Mouse (Mus musculus): Measurements from ENCODE around the gene Ahnak. TPM values are rescaled to one million over a fixed set of nuclear protein-coding genes. Genes with fewer than 3 reads are reported as not detected.
A peak's percentile ranks its signal among the peaks of the same experiment; 100 is the strongest.
"Not testable (repeated sequence)": the region's sequence is repeated elsewhere in the genome, so short reads cannot be mapped to it uniquely, and the experiment has no call there.

Gene Ahnak
- polyA plus RNA-seq, 1 experiment from 2014 or later, result 1.6 TPM

DNA sequence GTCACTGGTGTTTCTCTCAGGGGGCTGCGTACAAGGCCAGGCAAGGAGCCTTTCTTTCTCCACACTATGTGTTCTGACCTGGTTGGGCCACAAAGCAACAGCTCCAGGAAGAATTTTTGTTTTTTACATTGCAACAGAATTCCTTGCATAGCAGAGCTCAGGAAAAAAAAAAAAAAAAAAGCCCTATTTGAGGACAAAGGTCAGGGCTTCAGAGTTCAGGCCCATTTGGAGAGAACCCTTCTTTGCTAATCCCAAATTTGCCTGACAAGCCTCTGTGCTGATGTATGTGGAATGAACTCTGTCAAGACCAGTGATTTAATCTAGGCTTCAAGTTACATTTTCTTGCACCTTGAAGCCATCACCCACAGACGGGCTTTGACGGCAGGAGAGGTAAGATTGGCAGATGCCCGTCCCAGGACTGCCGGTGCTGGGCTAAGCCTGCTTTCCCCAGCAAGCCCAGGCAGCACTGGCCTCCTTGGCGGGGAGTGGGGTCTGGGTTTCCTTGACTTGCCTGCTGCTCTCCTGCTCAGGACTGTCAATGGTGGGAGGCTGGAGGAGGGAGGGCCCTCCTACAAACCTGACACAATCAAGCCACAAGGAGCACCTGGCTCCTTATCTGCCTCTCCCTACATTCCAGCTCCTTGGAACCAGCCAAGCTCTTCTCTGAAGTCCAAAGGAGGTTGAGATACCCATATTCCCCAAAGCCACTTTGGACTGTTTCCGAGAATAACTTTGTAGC, 58.3 kb downstream of the Ahnak start:
- peaks cover 7% of the 10 kb centered on the region; the same call in 1 of the 2 replicates for H3K36me3 ChIP-seq
- H3K27me3 ChIP-seq, result no peaks in the 10 kb centered on the region
- H3K4me3 ChIP-seq (replicated peaks), result no peak overlapping the region
- peaks cover 7% of the 10 kb centered on the region for H3K9me3 ChIP-seq (replicated peaks)
- ATAC-seq (ENCODE audit: low read depth) (no peak), DNase-seq (no peak)
- 69% methylated on average over 7 of the region's 7 CpGs for WGBS (ENCODE audit: insufficient replicate concordance)
- H3K27ac ChIP-seq, result no peak overlapping the region; the same call in 1 of the 2 replicates
- H3K4me1 ChIP-seq (replicated peaks), result peaks cover 68% of the 10 kb centered on the region
- H3K9ac ChIP-seq, result no peak overlapping the region
- H3K4me2 ChIP-seq, result 0 out of 2 replicates have a peak overlapping the region, but pooled peaks have one; percentile 13

DNA sequence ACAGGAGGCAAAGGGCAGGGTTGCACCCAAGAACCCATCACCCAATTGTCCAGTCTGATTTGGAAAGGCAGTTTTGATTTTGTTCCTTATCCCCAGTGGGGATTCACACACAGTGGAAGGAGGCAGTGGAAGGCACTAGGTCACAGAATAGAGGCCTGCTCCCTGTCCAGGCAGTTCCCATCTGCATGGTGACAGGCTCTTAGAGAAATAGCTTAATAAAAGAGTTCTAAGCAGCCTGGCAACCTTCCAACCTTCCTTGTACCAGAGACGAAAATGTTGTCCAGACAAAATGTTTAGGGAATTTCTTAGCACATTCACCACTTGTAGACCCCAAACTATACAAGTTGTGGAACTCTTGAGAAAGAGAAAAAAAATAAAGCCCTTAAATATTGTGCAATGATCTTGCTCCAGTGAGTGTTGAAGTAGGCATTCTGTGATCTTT, 58.9 kb downstream of the Ahnak start:
- no peak overlapping the region for H3K9ac ChIP-seq
- no peak overlapping the region for H3K4me2 ChIP-seq
- H3K27me3 ChIP-seq, result no peaks in the 10 kb centered on the region
- peaks cover 7% of the 10 kb centered on the region; the same call in 1 of the 2 replicates for H3K36me3 ChIP-seq
- peaks cover 74% of the 10 kb centered on the region for H3K4me1 ChIP-seq (replicated peaks)
- H3K9me3 ChIP-seq (replicated peaks), result peaks cover 7% of the 10 kb centered on the region
- DNase-seq, result no peak
- H3K27ac ChIP-seq, result no peak overlapping the region
- H3K4me3 ChIP-seq (replicated peaks), result no peak overlapping the region
- ATAC-seq (ENCODE audit: low read depth), result no peak
- whole genome bisulfite sequencing (ENCODE audit: insufficient replicate concordance), result 54% methylated on average over 1 of the region's 1 CpGs

DNA sequence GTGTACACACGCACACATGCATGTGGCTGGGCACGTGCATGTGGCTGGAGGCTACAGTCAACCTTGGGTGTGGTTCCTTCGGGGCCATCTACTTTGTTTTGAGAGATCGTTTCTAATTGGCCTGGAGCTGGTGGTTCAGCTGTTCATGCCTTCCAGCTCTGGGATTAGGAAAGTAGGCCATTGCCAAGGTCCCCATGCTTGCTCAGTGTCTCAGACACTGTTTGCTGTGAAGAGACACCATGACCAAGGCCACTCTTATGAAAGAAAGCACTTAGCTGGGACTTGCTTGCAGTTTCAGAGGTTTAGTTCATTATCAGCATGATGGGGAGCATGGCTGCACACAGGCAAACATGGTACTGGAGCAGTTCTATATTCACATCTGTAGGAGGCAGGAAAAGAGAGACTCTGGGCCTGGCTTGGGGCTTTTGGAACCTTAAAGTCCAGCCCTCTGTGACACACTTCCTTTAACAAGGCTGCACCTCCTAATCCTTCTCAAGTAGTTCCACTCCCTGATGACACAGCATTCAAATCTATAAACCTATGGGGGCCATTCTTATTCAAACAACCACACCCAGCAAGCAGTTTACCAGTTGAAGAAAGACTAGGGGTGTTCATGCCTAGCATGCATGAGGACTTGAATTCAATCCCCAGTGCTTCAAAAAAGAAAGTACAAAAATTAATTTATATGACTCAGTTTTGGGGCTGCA, 60.0 kb downstream of the Ahnak start:
- no peak for DNase-seq
- H3K4me1 ChIP-seq (replicated peaks), result peaks cover 74% of the 10 kb centered on the region
- no peak overlapping the region for H3K4me2 ChIP-seq
- H3K9me3 ChIP-seq (replicated peaks), result peaks cover 7% of the 10 kb centered on the region
- no peak for ATAC-seq (ENCODE audit: low read depth)
- 76% methylated on average over 4 of the region's 4 CpGs for WGBS (ENCODE audit: insufficient replicate concordance)
- H3K27me3 ChIP-seq, result no peaks in the 10 kb centered on the region
- no peak overlapping the region for H3K4me3 ChIP-seq (replicated peaks)
- H3K36me3 ChIP-seq, result peaks cover 7% of the 10 kb centered on the region; the same call in 1 of the 2 replicates
- peak overlapping the region; percentile 41; the same call in 1 of the 2 replicates for H3K27ac ChIP-seq
- H3K9ac ChIP-seq, result no peak overlapping the region

DNA sequence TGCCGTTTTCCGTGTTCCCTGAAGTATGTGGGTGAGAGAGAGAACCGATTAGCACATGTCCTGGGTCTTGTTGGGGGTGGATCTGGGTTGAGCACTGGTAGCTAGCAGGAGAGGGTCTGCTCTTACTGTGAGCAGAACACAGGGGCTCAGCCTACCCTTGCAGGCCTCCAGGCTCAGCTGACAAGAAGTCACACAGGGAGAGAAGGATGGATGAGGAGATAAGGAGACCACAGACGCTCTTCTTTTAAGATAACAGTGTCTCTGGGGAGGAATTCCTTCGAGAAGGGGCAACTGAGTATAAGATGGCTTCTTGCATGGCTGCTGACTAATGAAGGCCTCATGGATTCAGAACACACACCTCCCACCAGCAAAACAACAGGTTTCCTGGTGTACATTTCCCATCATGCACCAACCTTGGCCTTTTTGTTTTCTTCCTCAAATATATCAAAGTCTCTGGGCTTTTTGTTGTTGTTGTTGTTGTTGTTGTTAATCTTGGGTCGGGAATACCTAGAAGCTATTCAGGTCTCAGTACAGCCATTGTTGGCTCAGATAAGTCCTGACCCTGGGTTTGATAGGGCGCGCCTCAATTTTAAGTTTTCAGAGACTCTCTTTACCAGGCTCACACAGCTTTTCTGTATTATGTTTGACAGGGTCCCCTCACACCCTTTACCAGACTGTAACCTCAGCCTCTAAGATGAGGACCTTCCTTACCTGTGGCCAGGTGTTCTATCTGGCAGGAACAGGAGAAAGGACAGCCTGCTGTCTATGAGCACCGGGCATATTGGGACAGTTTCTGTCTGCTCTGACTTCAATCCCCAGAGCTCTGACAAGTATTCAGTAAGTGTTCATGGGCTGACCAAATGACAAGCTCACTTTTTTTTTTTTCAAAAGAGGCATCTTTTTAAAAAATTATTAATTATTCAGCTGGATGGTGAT, 61.5 kb downstream of the Ahnak start:
- H3K4me2 ChIP-seq, result peak overlapping the region; percentile 45
- no peak overlapping the region for H3K4me3 ChIP-seq (replicated peaks)
- H3K27me3 ChIP-seq, result no peaks in the 10 kb centered on the region
- DNase-seq (peak; percentile 69), ATAC-seq (ENCODE audit: low read depth) (peak; percentile 92)
- peaks cover 60% of the 10 kb centered on the region for H3K4me1 ChIP-seq (replicated peaks)
- peak overlapping the region; percentile 88 for H3K27ac ChIP-seq
- 21% methylated on average over 9 of the region's 9 CpGs for WGBS (ENCODE audit: insufficient replicate concordance)
- peak overlapping the region; percentile 40; the same call in 1 of the 2 replicates for H3K9ac ChIP-seq
- peaks cover 7% of the 10 kb centered on the region for H3K9me3 ChIP-seq (replicated peaks)
- peaks cover 7% of the 10 kb centered on the region; the same call in 1 of the 2 replicates for H3K36me3 ChIP-seq

DNA sequence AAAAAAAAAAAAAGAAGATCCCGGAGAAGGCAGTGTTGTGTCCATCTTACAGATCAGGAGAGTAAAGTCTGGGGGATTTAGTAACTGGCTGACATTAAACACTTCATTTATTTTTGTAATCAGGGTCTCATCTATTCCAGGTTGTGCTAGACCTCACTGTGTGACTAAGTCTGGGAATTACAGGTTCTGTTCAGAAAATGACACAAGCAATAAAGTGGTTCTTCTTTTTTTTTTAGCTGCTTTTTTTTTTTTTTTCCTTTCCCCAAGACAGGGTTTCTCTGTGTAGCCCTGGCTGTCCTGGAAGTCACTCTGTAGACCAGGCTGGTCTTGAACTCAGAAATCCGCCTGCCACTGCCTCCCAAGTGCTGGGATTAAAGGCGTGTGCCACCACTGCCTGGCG, 62.9 kb downstream of the Ahnak start:
- peaks cover 56% of the 10 kb centered on the region for H3K4me1 ChIP-seq (replicated peaks)
- H3K27me3 ChIP-seq; H3K36me3 ChIP-seq; ATAC-seq (ENCODE audit: low read depth); DNase-seq; H3K4me3 ChIP-seq (replicated peaks); H3K4me2 ChIP-seq; H3K27ac ChIP-seq; H3K9me3 ChIP-seq (replicated peaks); H3K9ac ChIP-seq: not testable (repeated sequence)
- 77% methylated on average over 4 of the region's 4 CpGs for WGBS (ENCODE audit: insufficient replicate concordance)

DNA sequence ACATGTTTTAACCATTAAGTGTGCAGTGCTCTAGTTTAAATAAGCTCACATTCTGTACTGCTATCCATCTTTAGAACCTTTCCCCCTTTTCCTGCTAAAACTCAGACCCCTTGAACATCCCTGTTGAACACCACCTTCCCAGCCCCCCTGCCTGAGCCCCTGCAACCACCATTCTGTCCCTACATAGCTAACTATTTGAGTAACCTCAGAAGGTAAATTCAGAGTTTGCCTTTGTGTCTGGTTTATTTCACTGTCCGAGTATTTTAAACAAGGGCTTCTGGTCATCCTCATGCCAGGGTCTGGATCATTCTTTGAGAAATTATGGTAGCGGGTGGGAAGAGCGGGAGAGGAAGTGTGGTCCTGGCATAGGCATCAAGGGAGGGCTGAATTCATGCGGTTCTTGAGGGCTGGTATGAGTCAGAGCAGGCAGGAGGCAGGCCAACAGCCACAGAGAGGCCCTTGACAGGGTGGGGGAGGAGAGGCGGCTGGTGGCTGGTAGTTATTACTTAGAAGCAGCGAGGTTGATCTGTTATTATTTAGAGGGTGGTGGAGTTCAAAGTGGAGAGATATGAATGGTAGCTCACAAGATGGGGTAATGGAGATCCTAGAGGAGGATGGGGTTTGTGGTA, 63.8 kb downstream of the Ahnak start:
- WGBS (ENCODE audit: insufficient replicate concordance), result 15% methylated on average over 6 of the region's 6 CpGs
- H3K27ac ChIP-seq, result peak overlapping the region; percentile 43; the same call in 1 of the 2 replicates
- DNase-seq, result peak; percentile 24
- H3K27me3 ChIP-seq, result no peaks in the 10 kb centered on the region
- peaks cover 7% of the 10 kb centered on the region for H3K9me3 ChIP-seq (replicated peaks)
- no peak overlapping the region for H3K4me2 ChIP-seq
- peaks cover 7% of the 10 kb centered on the region; the same call in 1 of the 2 replicates for H3K36me3 ChIP-seq
- no peak overlapping the region for H3K4me3 ChIP-seq (replicated peaks)
- peaks cover 48% of the 10 kb centered on the region for H3K4me1 ChIP-seq (replicated peaks)
- peak overlapping the region; percentile 34; the same call in 1 of the 2 replicates for H3K9ac ChIP-seq
- peak; percentile 49 for ATAC-seq (ENCODE audit: low read depth)

DNA sequence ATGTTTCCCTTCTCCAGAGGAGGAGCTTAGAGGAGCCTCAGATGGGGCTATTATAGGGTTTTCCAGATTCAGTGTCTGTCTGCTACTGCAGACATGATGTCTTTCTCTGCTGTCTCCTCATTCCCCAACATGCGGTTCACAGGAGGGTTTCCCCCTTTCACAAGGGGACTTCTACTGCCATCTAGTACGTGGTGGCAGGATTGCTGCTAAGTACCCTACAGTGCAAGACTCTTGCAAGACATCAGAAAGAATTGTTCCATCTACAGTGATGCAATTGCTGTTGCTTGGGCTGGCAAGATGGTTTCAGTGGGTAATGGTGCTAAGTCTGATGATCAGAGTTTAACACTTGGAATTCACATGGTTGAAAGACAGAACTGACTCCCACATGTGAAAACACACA, 66.1 kb downstream of the Ahnak start:
- 9% methylated on average over 2 of the region's 2 CpGs for WGBS (ENCODE audit: insufficient replicate concordance)
- no peak overlapping the region for H3K27ac ChIP-seq
- DNase-seq (no peak), ATAC-seq (ENCODE audit: low read depth) (no peak)
- no peak overlapping the region for H3K9ac ChIP-seq
- H3K9me3 ChIP-seq (replicated peaks), result no peaks in the 10 kb centered on the region
- no peaks in the 10 kb centered on the region for H3K27me3 ChIP-seq
- H3K4me2 ChIP-seq, result no peak overlapping the region
- H3K4me1 ChIP-seq (replicated peaks), result peaks cover 46% of the 10 kb centered on the region
- no peaks in the 10 kb centered on the region for H3K36me3 ChIP-seq
- H3K4me3 ChIP-seq (replicated peaks), result no peak overlapping the region

DNA sequence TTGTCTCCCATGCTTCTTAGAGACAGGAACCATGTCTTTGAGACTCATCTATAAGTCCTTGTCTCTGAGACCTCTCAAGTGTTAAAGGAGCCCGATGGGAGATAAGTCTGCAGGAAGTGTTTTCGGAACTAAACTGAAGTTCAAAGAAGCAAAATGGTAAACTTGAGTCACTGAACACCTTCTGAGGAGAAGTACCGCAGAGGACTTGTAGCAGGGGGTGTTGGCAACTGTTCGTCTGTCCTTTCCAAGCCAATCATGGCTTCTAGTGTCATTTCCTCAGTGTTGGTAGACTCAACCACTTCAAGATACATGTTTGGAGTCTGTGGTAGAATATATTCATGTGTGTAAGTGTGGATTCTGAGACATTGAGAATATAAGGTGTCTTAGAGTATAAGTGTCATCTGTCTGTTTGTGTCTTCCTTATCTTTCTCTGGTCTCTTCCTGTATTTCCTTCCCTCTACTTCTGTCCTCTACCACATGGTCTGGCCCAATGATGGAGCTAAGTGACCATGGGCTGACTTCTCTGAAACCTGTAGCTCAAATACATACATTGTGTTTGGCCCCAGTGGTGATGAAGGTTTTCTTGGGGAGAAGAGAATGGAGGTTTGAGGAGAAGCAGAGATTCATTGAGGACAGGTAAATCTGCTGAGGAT, 66.7 kb downstream of the Ahnak start:
- WGBS (ENCODE audit: insufficient replicate concordance), result 30% methylated on average over 4 of the region's 4 CpGs
- Histone ChIP-seq H3K4me3 (replicated peaks) (no peak overlapping the region), H3K36me3 (no peaks in the 10 kb centered on the region), H3K4me2 (no peak overlapping the region), H3K9me3 (replicated peaks) (no peaks in the 10 kb centered on the region), H3K27me3 (no peaks in the 10 kb centered on the region), H3K27ac (no peak overlapping the region), H3K4me1 (replicated peaks) (peaks cover 40% of the 10 kb centered on the region), H3K9ac (no peak overlapping the region)
- no peak for ATAC-seq (ENCODE audit: low read depth)
- no peak for DNase-seq

DNA sequence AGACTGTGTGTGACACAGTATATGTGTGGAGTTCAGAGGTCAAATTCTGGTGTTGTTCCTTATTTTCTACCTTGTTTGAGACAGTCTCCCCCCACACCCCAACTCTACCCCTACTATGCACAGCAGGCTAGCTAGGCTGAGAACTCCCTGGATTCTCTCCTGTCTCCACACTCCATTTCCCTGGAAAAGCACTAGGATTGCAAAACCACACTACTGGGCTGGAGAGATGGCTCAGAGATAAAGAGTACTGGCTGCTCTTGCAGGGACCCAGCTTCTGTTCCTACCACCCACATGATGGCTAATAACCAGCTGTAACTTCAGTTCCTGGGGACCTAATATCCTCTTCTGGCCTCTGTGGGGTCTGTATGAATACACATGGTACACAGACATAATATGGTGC, 68.6 kb downstream of the Ahnak start:
- no peak overlapping the region for H3K4me3 ChIP-seq (replicated peaks)
- DNase-seq (no peak), ATAC-seq (ENCODE audit: low read depth) (no peak)
- H3K9me3 ChIP-seq (replicated peaks), result no peaks in the 10 kb centered on the region
- H3K9ac ChIP-seq, result no peak overlapping the region
- H3K36me3 ChIP-seq, result no peaks in the 10 kb centered on the region
- no peak overlapping the region for H3K27ac ChIP-seq
- no peaks in the 10 kb centered on the region for H3K27me3 ChIP-seq
- H3K4me2 ChIP-seq, result no peak overlapping the region
- H3K4me1 ChIP-seq (replicated peaks), result peaks cover 26% of the 10 kb centered on the region

DNA sequence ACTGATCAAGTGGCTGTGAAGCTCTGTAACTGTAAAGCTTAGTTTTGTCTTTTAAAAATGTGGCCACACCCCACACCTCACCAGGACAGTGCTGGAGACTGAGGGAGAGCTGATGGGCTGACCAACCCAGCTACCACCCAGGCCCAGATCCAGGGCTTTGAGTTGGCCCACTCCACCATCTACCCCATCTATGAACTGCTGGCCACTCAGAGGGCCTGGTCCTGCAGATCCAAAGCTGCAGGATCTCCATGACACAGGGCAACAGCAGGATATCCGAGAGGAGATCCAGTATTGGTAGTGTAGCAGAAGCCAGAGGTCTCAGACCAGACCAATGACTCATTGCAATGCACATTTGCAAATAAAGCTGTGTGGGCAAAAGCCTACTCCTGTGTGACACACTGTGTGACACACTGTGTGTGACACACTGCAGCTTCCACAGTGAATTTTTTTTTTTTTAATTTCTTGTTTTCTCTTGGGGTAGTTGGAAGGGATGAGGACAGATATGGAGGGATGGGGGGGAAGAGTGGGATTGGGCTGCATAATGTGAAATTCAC, 69.3 kb downstream of the Ahnak start:
- no peaks in the 10 kb centered on the region for H3K9me3 ChIP-seq (replicated peaks)
- WGBS (ENCODE audit: insufficient replicate concordance), result 58% methylated on average over 1 of the region's 1 CpGs
- no peak overlapping the region for H3K4me2 ChIP-seq
- peaks cover 22% of the 10 kb centered on the region for H3K4me1 ChIP-seq (replicated peaks)
- H3K27me3 ChIP-seq, result no peaks in the 10 kb centered on the region
- H3K36me3 ChIP-seq, result no peaks in the 10 kb centered on the region
- H3K9ac ChIP-seq, result no peak overlapping the region
- H3K4me3 ChIP-seq (replicated peaks), result no peak overlapping the region
- no peak for DNase-seq
- no peak for ATAC-seq (ENCODE audit: low read depth)
- no peak overlapping the region for H3K27ac ChIP-seq

All from liver, embryonic 13.5 days (tissue).